Mouse (Mus musculus) thymus, postnatal 4 days (tissue): ENCODE data around the gene Epha7.

ENCODE experiments used
- DNase-seq: peaks from one replicate; pipeline ENCODE4 v3.0.0; 2021

Gene Epha7

DNA sequence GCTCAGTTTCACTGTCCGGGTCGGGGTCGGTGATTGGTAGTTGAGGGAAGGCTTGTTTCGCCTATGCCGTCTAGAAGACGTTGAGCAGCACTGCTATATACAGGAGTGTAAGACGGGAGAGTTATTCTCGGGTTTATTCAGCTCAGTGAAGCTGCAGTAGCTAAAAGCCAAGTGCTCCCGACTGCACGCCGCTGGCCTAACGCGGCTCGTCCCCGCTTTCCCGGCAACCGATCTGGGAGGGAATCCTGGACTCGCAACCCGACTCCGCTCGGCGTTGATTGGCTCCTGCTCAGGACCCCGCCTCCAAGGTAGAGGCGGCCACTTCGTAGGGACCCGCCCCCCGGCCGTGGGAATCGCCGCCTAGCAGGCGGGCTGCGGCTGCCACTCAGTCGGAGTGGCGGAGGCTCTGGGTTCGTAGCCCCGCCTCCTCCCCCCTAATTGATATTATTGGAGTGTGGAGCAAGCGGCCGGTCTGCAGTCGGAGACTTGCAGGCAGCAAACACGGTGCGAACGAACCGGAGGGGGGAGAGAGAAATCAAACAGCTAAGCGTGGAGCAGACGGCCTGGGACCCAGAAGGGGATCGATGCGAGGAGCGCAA is at the start of gene Epha7:
TSS of gene Epha7 (plus strand) at position 441 of the 599 bp plus-strand sequence.
- DNase-seq, result peak; percentile 69

DNA sequence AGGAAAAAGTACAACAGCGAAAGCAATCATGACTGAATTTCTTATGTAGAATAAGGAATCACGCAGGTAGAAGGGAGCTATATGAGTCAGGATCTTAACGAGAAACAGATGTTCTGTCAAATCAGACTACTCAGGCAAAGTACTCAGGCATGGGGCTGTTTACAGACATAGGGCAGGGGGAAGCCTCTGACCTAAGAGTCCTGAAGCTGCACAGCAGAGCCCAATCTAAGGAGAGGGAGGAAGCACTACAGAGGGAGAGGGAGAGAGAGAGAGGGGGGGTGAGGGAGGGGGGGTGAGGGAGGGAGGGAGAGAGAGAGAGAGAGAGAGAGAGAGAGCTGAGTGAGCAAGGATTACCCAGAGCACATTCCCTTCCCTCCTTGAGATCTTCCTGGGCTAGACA is 29.0 kb upstream of the Epha7 start:
- DNase-seq, result no peak

- DNase-seq, result peak; percentile 7
Observed at GRCm38 (mm10) chr4:28808800-28809199, 4.1 kb upstream of the Epha7 start.

GRCm38 (mm10) chr4:28809703-28810102 is 3.2 kb upstream of the Epha7 start:
- DNase-seq, result no peak

DNA sequence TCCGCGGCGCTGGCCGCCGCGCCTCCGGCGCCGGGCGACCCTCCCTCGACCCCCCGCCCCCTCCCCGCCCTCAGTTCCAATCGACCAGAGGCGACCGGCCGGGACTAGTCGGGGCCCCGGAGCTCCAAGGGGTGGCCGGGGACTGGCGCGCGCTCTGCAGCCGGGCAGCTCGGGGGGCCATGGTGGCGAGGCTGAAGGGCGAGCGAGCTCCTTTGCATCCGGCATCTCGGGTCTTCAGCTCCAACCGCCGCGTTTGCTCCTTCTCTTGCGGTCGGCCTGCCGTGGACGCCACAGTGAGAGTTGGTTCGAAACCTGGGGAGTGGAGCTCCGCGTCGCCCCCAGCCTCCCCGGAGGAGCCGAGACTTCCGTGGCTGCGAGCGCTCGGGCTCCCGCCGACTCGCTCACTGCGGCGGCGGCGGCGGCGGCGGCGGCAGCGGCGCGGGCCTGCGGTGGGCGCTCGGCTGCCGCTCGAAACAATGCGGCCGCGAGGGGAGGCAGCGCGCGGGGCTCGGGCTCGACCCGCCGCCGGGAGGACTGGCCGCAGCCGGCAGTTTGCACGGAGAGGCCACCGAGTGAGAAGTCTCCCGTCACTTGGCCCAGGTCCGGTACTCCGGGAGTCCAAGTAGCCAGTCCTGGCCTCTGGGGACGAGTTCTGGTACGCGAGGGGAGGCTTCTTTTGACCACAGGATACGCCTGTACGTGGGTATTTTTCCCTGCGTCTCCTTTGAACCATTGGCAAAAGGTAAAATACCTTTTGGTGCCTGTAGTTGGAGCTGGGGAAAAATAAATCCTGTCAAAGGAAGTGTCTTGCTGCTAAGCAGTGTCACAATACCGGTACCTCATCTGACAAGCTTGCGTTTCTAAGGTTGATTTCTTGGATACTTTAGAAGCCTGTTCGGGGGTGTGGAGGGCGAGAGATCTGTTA is 882 bp downstream of the Epha7 start:
- peak; percentile 37 for DNase-seq

DNA sequence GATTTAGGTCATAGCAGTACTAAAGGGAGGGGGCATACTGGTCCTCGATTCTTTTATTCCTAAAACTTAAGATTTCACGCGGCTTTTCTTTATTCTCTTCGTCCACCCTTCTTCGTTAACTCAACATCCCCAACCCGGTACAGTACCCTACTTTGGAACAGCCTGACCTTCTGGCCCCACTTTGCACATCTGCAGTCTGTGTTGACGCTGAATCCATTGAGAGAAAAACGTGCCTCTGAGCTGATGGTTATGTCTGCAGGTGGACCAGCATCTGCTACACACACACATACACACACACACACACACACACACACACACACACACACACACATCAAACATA is 1.5 kb downstream of the Epha7 start:
- DNase-seq, result no peak

- DNase-seq, result peak; percentile 13
Observed at GRCm38 (mm10) chr4:28814816-28815620, 2.1 kb downstream of the Epha7 start.

- DNase-seq, result no peak
Observed at GRCm38 (mm10) chr4:28815621-28815920, 2.6 kb downstream of the Epha7 start.

DNA sequence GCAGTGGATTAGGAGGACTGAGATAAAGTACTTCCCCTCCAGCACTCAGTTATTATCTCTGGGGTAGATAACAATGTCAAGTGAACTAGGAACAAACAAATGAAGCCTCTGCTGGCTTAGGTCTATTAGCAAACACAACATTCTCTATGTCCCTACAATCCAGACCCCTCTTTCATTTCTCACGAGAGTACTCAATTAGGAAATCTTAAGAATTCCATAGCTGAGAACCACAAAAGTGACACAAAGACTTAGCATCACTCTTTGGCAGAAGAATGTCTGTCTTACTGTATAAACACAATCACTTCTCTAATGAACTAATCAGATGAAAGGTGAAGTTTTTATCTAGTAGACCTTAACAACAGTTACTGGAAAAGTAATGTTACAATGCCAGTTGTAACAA is 10.7 kb downstream of the Epha7 start:
- no peak for DNase-seq

DNA sequence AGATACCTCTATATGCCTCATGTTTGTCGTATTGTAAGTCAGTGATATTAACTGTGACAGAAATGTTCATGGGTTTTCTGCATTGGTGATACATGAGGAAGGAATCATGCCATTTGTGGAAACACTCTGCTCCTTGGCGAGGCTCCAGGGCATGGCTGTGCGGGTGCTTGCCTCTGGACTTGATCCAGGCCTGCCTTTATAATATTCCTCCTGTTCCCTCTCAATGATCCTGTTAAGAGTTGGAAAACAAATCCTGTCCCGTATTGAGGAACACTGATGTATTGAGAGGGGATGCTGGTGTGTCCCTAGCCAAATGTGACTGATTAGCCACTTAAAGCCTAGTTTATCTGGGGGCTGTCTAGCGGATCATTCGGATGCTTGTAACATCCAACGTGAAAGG is 11.7 kb downstream of the Epha7 start:
- no peak for DNase-seq

DNA sequence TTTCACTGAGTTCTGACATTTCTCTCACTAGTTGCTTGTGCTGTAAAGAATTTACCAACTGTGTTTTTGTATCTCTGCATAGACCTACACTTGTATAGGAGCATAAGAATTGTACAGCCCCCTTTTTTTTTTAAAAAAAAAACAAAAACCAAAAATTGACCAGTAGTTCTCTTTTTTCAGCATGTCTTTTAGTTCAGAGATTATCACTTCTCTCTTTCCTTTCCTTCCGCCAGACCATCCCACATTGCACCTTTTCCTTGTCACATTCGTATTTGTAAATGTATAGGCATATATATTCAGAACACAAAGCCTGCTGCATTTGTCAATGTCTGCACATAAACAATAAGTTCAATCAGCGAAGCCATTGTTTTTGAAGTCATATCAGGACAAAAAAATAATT is 24.7 kb downstream of the Epha7 start:
- no peak for DNase-seq

DNA sequence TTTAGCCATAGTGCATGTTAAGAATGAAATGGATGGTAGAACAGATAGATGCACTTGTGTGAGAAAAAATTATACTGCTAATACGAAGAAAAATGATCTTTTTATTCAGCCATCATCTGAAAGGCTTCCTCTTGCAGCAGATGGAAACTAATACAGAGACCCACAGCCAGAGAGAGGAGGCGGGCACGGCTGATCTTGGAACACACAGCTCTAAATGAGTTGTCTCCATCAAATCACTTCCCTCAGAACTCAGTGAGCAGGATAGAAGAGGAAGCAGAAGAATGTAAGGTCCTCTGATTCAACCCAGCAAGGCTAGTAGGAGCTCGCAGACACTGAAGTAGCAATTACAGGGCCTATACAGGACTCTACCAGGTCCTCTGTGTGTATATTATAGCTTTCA is 33.4 kb downstream of the Epha7 start:
- no peak for DNase-seq

DNA sequence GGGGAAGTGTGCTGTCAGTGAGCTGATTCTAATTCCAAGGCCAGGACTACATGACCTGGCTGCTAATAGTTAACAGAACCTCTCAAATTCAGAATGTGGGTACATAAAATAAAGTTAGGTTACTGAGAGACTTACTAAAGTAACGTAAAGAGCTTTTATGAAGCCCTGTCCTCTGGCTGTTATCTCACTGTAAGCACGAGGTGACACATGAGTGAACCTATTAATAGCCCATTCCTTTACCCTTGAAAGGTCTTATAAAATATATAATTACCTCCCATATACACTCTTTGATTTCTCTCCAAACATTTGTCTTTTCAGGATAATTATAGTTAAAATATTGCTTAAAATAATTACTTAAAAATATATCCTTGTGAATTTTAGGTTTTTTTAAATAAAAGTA is 37.5 kb downstream of the Epha7 start:
- DNase-seq, result no peak

DNA sequence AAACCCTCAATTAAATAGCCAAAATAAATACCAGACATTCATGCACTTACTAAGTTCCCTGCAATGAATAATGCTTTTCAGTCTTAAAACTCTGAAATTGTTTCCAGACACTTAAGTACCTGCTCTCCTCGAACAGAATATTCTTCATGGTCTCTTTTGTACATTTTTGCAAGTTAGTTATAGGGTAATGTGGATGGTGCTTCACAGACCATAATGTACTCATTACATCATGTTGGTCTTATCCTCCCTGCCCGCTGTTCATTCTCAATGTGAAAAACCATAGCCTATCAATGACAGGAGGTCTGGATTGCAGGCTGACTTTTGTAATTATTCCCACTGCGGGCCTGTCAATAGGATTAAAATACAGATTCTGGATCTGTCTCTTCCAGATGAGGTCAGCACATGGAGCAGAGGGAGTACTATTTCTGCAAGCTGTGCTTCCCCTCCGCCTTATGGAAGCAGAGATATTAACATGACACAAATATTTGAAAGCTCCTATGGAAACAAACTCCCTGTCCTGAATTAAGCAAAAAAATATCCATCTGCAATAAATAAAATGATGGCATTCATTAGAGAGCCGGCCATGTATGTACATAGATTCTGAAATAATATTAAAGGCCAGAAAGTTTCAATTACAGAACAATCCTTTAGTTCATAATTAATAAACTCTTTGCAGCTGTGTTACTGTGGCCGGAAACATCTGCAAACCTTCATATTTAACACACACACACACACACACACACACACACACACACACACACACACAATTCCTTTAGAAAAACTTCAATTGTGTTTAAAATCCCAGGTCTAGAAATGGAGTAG is 50.1 kb downstream of the Epha7 start:
- DNase-seq, result no peak

- DNase-seq, result no peak
Observed at GRCm38 (mm10) chr4:28866411-28866810, 53.5 kb downstream of the Epha7 start.

GRCm38 (mm10) chr4:28871615-28872014 is 58.7 kb downstream of the Epha7 start:
- no peak for DNase-seq

DNA sequence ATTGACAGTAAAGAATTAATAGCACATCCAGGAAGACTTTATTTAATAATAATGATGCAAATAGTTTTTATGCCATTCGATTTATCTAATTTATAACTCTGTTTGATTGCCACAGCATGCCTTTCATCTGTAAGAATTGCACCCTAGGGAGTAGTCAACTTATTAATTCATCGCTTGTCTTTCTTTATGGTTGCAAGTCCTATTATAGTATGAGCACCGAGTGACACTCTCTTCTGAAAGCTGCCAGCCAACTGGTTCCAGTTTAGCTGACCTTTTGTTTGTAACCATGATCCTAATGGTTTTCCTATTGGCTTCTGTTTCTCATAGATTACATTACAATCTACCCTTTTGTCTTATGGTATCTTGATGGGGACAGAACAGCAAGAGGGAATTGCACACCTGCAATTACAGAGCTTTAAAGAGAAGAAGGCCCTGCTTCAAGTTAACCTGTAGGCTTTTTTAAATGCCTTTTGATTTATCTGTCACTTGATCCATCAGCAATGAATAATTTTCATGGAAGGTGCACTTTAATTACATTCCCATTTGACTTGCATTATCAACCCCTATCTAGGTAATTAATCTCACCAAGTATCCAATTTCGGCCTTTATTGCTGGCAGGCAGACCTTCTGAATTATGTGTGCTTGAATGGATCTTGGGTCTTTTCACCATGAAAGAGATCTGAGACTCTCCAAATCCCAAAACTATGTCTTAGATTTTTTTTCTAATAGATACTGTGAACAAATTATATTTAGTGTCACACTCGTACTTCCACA is 68.5 kb downstream of the Epha7 start:
- DNase-seq, result no peak

GRCm38 (mm10) chr4:28889630-28890029 is 76.7 kb downstream of the Epha7 start:
- no peak for DNase-seq

- DNase-seq, result no peak
Observed at GRCm38 (mm10) chr4:28890102-28890501, 77.2 kb downstream of the Epha7 start.

- DNase-seq, result no peak
Observed at GRCm38 (mm10) chr4:28895480-28895879, 82.5 kb downstream of the Epha7 start.

- DNase-seq, result no peak
Observed at GRCm38 (mm10) chr4:28899373-28899772, 86.4 kb downstream of the Epha7 start.

- no peak for DNase-seq
Observed at GRCm38 (mm10) chr4:28899783-28900182, 86.9 kb downstream of the Epha7 start.
